Mouse (Mus musculus): ENCODE data around the gene Slc15a1.

- TF ChIP-seq POLR2A (IDR thresholded peaks at IDR 0.05; ENCODE audit: control insufficient read depth, extremely low read depth, insufficient read depth, low read length, poor library complexity) (no peak), CTCF (IDR thresholded peaks at IDR 0.05; ENCODE audit: borderline replicate concordance, control insufficient read depth, extremely low read depth, insufficient read depth, low read length, poor library complexity) (no peak)
Measured at GRCm38 (mm10) chr14:121506336-121506735, 1.3 kb upstream of the Slc15a1 start.

Measured in thymus, adult 2 months (tissue).